Mouse (Mus musculus): Measurements from ENCODE around the gene Senp7.

GRCm38 (mm10) chr16:56055911-56056310, 7.8 kb downstream of the Senp7 start:
- TF ChIP-seq POLR2A (IDR thresholded peaks at IDR 0.05; ENCODE audit: insufficient read depth, low read depth, low read length) = no peak
- TF ChIP-seq CTCF (IDR thresholded peaks at IDR 0.05; ENCODE audit: insufficient read depth, low read depth, low read length) = no peak
